Mouse (Mus musculus) lung, adult 18-20 months (tissue): ENCODE results near the gene Rasgrp2.
A peak's percentile ranks its signal among the peaks of the same experiment; 100 is the strongest.

ENCODE experiments used
- DNase-seq, 2 experiments: peaks; one replicate each; pipeline ENCODE4 v3.0.0; 2022; ENCODE audit warnings: mixed read lengths in 2 of 2

Gene Rasgrp2

DNA sequence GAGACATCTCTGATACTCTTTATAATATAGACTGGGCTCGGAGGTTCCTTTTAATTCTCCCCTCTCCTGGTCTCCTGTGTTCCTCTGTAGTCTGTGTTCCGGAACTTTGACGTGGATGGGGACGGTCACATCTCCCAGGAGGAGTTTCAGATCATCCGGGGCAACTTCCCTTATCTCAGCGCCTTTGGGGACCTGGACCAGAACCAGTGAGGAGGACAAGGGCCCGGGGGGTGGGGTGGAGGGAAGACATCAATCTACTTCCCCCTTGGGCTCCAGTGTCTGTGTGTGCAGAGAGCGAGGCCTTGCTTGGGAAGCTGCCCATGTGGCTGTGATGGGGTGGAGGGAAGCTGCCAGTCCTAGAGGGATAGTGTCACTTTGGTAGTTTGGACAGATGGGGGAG is 9.6 kb downstream of the Rasgrp2 start:
- DNase-seq: no peak

DNA sequence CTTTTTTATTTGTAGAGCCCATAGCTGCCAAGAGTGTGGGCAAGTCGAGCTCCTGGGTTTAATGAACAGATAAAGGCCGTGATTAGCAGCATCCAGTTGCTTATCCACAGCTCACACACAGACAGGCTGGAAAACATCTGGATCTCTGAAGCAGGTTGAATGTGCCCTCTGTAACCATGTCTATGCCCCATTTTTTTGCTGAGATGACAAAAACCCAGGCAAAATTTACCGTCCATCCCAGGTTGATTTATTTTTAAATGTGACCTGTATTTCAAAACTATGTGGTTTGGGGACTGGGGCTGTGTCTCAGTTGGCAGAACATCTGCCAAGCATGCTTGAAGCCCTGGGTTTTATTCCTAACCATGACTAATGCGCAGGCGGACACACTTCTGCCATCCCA is 10.0 kb downstream of the Rasgrp2 start:
- no peak for DNase-seq

DNA sequence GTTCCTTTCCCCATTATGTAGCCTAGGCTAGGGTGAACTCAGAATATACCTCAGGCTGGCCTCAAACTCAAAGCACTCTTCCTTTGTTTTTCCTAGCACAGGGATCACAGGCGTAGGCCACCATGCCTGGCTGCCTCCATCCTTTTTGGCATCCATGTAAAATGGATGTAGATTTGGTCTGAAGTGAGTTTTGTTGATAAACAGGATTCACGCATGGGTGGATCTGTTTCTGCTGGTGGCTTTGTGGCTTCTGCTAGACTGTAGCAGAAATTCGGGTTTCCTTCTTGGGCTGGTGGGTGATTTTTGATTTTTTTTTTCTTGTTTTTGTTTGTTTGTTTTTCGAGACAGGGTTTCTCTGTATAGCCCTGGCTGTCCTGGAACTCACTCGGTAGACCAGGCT is 10.8 kb downstream of the Rasgrp2 start:
- no peak for DNase-seq

DNA sequence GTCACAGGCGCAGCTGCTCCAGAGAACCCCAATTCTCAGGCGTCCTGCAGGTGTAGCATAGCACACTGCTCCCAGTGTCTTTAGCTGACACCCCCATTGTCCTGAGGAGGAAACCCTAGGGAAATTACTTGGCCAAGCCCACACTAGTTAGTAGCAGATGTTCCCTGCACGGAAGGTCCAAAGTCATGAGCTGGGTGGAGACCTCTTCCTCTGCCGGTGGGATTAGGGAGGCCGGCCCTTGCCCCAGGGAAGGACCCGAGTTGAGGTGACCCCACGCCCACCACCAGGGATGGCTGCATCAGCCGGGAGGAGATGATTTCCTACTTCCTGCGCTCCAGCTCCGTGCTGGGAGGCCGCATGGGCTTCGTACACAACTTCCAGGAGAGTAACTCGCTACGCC is 13.7 kb downstream of the Rasgrp2 start:
- DNase-seq: no peak

DNA sequence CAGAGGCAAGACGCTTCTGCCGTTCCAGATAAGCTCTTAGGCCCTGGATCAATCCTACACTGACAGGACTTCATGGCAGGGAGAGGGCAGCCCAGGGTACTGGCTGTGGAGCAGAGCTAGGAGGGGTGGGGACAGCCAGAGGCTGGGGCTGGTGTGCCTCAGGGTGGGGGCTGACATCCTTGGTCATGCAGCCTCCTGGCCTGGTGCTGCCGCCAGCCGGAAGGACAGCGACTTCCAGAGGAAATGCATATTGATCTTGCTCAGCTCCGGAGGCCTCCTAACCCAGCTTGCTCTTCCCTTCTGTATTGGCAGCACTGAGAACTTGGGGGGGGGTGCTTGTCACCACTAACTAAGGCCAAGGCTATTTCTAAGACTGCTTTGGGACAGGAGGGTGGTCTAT is 16.3 kb downstream of the Rasgrp2 start:
- DNase-seq: peak; percentile 57 to 65

DNA sequence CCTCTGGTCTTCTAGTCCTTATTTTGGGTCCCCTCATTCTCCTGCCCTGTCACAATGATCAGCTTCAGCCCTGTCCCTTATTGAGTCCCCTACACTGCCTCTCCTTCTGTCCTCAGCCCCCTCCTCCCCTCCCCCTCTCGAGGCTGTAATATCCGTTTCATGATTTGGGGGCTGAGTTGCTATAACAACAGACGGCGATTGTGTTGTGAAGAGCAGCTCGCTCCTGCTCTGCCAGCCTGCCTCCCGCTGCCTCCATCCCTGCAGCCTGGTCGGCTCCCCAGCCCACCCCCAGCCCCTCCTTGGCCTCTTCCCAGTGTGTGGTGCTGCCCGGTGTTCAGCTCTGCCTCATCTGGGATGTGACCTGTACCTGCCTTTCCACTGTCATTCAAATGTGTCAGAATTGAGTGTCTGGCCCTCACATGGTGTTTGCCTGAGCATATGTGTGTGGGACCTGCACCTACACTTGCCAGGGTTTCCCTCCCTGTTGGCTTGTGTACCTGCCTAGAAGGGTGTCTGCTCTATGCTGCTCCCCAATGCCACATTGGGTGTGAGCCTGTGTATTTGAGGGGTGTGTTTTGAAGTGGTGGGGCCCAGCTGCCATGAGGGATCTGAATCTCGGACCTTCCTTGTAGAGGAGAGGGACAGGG is 17.1 kb downstream of the Rasgrp2 start:
- DNase-seq: no peak

DNA sequence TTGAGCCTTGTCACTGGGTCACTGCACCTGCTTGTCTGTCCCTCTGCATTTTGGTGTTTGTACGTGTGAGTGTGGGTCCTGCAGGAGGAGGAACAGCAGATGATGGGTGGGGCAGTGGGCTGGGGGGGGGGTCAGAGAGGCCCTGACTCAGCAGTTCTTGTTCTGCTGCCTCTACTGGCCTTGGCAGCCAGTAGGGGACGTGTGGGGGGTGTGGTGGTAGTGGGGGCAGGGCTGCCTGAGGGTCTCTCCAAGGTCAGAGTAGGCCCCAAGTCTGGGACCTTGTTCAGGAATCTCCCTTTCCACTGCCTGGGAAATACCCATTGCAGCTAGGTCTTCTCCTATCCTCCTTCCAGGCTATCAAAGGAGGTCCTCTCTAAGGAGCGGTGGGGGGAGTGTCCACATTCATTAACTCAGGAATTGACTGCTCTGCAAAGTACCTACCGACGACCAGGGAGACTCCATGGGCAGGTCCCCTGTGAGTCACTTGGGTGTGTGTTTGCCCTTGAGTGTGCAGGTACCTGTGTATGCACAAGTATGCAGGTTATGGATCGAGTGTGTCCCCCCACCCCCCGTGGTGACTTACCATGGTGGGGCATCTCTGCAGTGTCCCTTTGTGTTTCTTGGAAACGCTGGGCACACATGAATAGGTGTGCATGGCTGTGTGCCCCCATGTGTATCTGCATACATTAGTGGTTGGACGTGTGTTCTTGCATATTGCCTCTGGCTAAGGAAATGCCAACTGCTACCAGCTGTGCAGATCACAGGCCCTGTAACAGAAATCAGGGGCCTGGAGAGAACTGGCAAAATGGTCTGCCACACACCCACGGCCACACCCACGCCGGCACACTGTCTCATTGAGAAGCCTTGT is 18.0 kb downstream of the Rasgrp2 start:
- DNase-seq: no peak

DNA sequence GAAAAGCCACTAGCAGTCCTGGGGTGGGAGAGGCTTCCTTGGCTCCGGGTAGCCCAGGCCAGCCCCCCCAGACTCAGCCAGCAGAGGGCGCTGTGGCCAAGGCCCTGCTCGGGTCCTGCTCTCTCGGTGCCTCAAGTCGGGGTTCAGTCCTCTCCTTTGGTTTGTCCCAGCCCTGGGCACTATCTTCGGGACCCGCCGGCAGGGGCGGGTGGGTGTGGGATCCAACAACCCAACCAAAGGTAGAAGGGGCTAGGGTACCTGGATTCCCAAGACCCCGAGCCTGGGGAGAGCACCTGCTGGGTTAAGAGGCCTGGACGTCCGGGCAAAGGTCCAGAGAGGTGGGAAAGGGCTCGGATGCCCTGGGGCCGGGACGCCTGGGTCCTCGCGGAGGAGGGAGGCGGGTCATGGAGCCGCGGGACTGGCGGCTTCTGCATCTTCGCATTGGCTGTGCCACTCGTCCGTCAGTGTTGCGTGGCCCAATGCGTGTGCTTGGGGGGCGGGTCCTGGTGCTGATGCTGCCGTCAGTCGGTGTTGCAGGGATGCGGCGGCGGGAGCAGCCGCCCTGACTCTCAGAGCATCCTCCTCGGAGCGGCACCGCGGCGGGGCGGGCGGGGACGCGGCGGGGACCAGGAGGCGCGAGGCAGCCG is 19.2 kb downstream of the Rasgrp2 start, which contains the start of gene Nrxn2:
Gene Nrxn2, plus strand, starts transcription at position 499 of the 647 bp plus-strand sequence.
- peak; percentile 83 to 84 for DNase-seq

DNA sequence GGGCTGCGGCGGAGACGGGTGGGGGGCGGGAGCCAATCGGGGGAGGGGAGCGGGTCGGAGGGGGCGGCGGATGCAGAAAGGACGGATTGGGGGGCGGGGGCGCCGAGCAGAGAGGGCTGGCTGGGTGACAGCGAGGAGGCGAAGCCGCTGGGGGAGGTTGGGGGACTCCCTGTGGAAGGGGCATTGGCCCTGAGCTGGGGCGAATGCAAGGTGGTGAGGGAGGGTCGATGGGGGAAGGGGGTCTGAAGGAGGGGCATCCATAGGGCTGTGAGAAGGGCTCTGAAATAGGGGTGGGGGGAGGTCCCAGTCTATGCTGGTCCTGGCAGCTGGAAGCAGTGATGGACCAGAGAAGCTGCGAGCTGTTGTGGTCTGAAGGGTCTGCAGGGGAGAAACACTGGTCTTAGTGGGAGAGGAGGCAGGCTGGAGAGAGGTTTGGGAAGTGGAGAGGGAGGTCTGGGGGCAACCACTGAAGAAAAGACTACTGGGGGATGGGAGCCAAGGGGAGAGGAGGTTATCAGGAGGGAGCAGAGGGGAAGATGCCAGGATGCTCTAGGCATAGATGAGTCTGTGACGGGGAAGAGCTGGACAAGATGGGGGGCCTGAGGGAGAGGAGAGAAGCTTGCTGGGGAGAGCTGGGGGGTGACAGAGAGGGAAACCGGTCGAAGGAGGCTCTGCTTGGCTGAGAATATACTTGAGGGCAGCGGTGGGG is 20.0 kb downstream of the Rasgrp2 start:
- no peak for DNase-seq

DNA sequence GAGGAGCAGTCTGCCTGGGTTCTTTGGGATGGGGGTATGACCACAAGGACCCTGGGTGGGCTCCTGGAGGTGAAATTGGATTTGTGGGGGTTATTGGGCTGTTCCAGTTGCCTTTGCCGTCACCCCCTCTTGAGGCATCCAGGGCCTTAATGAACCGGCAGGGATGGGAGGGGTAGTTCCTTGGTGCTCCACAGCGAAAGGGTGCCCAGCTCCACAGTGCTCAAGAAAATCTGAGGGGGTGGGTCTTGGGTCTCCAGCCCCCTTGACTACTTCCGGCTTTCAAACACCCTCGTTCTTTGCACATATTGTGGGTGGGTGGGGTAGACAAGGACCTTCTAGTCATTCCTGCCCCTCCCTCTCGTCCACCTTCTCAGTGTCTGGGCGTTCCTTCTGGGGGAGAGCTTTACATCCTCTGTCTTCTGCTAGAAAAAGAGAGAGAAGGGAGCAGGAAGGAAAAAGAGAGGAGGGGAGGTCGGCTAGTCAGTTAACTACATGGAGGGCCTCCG is 20.7 kb downstream of the Rasgrp2 start:
- DNase-seq: no peak

DNA sequence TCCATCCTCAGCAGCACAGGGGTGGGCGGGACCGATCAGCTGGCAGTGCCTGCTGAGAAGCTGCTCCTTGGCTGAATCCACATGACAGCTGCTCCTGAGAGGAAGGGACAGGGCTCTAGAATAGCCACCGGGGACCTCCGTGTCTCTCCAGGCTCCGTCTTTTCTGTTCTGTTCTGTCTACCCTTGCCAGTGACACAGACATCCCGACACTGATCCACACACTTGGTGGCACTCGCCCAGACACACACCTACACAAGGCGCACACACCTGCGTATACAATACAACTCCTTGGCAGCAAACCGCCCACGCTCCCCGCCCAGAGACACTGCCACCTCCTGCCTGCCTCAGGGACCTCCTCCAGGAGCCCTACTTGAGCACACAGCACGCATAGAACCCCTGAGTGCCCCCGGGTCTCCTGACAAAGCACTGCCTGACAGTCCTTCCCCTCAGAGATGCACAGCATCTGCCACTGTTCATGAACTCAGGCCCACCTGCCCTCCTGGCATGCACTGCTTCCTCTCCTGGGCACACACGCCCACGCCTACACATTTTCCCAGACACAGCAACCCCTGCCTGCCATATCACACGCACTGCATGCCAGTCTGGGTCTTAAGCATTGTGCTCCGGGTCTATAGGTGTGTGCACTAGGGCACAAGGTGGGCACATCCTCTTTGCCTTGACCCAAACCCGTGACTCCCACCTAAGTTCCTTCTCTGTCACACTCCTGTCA is 21.5 kb downstream of the Rasgrp2 start:
- no peak for DNase-seq

DNA sequence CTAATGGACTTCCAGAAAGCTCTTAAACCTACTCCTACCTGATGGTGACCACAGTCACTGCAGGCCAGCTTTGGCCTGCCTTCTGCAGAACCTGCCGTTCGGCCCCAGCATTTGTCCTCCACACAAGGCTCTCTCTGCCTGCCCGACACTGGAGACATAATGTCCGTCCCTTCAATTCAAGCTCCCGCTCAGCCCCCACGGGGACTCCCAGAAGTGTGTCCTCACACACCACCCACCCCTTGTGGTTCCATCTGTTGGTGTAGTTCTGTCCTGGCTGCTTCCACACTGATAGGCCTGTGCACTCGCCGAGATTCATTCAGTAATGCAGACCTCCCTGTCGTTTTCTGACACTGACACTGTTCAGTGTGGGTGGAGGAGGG is 22.1 kb downstream of the Rasgrp2 start:
- DNase-seq: no peak

DNA sequence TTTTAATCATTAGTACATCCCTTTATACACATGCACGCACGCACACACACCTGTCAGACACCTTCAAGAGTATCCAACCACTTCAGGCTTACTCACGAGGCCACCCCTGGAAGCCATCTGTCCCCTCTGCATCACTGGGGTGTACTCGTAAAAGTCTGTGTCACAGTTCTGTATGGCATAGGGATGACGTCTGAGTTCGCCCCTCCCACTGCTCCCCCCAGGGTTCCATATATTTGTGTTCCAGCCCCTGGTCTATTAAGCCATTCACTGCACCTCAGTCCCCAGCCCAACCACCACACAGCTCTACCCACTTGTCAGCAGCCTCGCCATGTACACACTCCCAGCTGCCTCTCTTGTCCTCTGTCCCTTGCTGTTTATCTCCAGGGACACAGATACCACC is 22.9 kb downstream of the Rasgrp2 start:
- DNase-seq: no peak

DNA sequence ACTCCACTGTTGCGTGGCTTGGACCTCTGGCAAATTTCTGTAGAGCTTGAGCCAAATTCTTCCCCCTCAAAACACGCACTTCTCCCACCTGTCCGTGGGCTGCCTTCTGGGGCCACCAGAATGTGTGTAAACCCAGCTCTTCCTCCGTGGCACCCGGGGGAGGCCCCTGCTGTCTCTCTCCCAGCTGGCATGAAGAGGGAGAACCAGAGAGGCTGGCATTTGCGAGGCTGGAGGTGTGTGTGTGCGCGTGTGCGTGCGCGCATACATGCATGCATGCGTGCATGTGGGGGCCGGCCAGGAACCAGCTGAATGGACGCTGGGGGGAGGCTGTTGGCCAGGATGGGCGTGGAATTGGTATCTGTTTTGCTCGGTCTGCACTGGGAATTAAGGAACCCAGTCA is 24.1 kb downstream of the Rasgrp2 start:
- DNase-seq: no peak

DNA sequence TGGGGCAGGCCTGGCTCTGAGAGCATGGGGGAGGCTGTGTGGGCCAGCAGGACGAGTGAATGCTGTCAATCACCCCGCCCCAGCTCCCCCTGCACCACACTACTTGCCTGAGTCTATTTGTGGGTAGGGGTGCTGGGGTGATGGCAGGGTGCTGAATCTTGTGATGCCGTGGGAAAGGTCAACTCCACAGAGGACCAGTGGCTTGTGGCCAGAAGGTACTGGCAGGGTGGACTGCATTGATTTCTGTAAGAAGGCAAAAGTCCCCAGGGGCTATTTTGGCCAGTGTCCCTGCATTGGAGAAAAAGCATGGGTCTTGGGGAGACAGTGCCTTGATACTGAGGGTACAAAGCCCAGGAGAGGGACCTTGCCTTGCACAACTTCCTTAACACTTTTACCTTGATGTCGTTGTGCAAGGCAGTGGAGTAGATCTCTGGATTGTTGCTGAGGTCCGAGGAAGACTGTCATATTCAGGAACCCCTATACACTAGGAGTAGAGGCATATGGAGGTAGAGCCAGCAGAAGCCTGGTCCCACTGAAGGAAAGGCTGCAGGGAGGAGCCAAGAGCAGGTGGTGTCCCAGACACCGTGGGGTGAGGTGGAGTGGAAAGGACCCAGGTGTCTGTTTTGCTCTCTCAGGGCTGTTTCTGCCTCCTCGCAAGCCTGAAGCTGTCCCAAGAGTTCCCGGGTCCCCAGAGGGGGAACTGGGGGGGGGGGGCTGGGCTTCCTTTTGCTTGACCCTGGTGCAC is 25.2 kb downstream of the Rasgrp2 start:
- DNase-seq: no peak

DNA sequence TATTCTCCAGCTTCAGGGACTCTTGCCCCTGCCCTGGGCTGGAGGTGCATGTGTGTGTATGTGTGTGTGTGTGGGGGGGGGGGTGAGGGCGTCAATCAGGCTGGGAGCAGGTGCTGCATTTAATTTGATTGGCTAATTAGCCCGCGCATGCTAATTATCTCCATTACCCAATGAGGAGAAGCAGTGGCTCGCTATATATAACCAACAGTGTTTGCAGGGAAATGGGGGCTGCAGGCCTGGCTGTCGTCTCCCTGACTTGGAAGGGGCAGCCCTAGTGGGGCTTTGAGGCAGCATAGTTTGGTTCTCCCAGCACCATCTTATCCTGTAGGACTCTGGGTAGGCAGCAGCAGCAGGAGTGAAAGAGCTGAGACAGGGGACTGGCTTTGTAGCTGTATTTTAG is 26.5 kb downstream of the Rasgrp2 start:
- DNase-seq: no peak

DNA sequence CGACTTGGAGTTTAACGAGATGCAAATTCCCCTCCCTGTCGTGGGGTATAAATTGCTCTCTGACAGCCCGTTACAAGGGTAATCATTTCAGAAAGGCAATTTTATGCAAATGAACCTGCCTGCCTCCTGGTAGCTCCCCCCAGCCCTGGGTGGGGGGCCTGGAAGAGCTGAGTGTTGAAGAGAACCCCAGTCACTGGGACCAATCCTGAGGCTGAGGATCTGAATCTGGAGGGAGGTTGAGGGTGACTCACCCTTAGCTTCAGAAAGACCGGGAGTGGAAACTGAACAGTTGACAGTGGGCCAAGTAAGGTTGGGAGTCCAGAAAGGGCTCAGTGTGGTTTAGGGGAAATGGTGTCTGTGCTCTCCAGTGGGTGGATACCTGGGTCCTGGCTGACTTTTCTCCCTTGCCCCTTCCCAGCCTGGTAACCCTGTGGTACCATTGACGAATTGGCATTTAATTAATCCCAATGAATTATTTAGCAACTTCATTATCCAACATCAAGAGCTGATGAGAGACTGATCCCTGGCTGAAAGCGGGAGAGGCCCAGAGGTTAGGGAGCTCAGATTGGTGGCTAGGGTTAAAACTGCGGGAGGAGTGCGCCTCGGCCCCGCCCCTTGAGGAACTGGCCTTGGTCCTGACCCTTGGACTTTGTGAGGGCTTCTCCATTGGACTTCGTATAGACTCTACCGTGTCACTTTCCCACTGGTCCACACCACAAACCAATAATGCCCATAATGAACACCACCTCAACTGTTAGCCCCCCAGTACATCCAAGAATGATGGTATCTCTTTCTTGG is 27.8 kb downstream of the Rasgrp2 start:
- DNase-seq: no peak

DNA sequence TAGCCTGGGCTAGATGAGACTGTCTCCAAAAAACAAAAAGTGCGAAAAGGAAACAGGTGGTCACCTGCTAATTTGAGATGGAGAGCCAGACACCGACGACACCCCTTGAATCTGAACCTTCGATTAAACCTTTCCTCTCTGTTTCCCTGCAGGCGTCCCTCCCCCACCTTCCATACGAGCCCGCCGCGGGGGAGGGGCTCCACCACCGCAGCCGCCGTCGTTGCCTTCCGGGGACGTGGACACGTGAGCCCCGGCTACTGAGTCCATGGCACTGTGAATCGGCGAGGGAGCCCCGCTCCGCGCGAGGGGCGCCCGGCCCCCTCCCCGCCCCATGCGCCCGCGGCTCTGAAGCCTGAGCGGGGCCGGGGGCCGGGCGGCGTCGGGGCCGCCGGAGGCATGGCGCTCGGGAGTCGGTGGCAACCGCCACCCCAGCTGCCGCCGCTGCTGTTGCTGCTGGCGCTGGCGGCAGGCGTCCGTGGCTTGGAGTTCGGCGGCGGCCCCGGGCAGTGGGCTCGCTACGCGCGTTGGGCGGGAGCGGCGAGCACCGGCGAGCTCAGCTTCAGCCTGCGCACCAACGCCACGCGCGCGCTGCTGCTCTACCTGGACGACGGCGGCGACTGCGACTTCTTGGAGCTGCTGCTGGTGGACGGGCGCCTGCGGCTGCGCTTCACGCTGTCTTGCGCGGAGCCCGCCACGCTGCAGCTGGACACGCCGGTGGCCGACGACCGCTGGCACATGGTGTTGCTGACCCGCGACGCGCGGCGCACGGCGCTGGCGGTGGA is 28.7 kb downstream of the Rasgrp2 start:
- DNase-seq: no peak

DNA sequence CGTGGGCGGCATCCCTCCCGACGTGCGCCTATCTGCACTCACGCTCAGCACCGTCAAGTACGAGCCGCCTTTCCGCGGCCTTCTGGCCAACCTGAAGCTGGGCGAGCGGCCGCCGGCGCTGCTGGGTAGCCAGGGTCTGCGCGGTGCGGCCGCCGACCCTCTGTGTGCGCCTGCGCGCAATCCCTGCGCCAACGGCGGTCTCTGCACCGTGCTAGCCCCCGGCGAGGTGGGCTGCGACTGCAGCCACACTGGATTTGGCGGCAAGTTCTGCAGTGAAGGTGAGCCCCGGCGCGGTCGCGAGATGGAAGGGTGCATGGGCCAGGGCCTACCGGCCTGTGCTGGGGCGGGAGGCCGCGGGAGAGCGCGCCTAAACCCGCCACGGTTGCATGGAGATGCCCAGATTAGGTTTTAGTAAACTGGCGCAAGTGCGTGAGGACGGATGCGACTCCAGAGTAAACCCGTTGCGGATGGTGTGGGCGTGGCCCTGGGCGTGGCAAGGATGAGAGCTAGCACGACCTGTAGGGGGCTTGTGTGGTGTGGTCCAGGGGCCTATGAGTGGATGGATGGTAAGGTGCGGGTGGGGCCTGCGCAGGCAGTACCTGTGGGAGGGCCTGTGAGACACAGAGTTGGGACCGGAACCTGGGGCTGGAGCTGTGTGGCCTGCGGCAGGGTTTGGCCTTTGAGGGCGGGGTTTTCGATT is 29.5 kb downstream of the Rasgrp2 start:
- no peak for DNase-seq
